Mouse (Mus musculus) forebrain, postnatal 0 days (tissue): ENCODE measurements around the gene Myo5a. TPM values are rescaled to one million over a fixed set of nuclear protein-coding genes. Genes with fewer than 3 reads are reported as not detected.

ENCODE experiments used
- ATAC-seq: fragments of 200-750 bp; cut with Nextera tagmentation; 2 replicates; pipeline ENCODE4 v1.8.0; 2017; ENCODE audit warnings: mild to moderate bottlenecking, moderate library complexity
- DNase-seq: peaks from one replicate; pipeline ENCODE4 v3.0.0-alpha.2; 2015
- H3K27ac ChIP-seq: fragments of 300-500 bp; sonication (generic); 2 replicates; pipeline ENCODE4 v1.5.1; 2014; ENCODE audit warnings: low read depth, mild to moderate bottlenecking, antibody characterized with exemption, low read length, moderate library complexity, mixed read lengths
- H3K27me3 ChIP-seq: fragments of 300-500 bp; sonication (generic); 2 replicates; pipeline ENCODE4 v1.6.1; 2014; ENCODE audit warnings: mild to moderate bottlenecking, low read length, mixed read lengths; ENCODE audit not compliant: insufficient read depth
- H3K36me3 ChIP-seq: fragments of 300-500 bp; sonication (generic); 2 replicates; pipeline ENCODE4 v1.6.1; 2014; ENCODE audit warnings: mild to moderate bottlenecking, moderate library complexity; ENCODE audit not compliant: insufficient read depth
- H3K4me1 ChIP-seq: fragments of 300-500 bp; sonication (generic); 2 replicates; pipeline ENCODE4 v1.6.1; 2014; ENCODE audit warnings: antibody characterized with exemption; ENCODE audit not compliant: insufficient read depth
- H3K4me2 ChIP-seq: fragments of 300-500 bp; sonication (generic); 2 replicates; pipeline ENCODE4 v1.6.1; 2014; ENCODE audit warnings: low read depth, mild to moderate bottlenecking, moderate library complexity
- H3K4me3 ChIP-seq: fragments of 300-500 bp; sonication (generic); 2 replicates; pipeline ENCODE4 v1.5.1; 2014; ENCODE audit warnings: low read depth, low read length, mixed read lengths
- H3K9ac ChIP-seq: fragments of 300-500 bp; sonication (generic); 2 replicates; pipeline ENCODE4 v1.6.1; 2014; ENCODE audit warnings: mild to moderate bottlenecking
- H3K9me3 ChIP-seq: fragments of 300-500 bp; sonication (generic); 2 replicates; pipeline ENCODE4 v1.6.1; 2016; ENCODE audit warnings: low read length
- CTCF ChIP-seq: sonication (generic); IDR thresholded peaks from 2 replicates; pipeline ENCODE4 v1.5.1; 2016; ENCODE audit warnings: antibody characterized with exemption, control low read depth, low read depth
- WGBS: fragments of 180-500 bp; shearing (Covaris S2); extraction: QIAGEN DNeasy Blood & Tissue Kit; methylation state at CpG from one replicate; pipeline ENCODE4 v1.1.7; 2014; 5-methylcytosine and 5-hydroxymethylcytosine counted together
- polyA plus RNA-seq: library from polyadenylated mRNA; unstranded; fragments of >200 nt; fragmentation: Nextera tagmentation; extraction: Ambion mirVana; gene quantifications from 2 replicates; pipeline ENCODE4 v1.2.1, GENCODE M21; 2015
- total RNA-seq: library from RNA; depleted of rRNA; stranded (reverse); fragments of >200 nt; gene quantifications from 2 replicates; pipeline ENCODE4 v1.2.3, GENCODE M21; 2014

Myo5a gene
- total and polyA plus RNA-seq, 2 experiments from 2014 or later = 34.9 to 146 TPM

DNA sequence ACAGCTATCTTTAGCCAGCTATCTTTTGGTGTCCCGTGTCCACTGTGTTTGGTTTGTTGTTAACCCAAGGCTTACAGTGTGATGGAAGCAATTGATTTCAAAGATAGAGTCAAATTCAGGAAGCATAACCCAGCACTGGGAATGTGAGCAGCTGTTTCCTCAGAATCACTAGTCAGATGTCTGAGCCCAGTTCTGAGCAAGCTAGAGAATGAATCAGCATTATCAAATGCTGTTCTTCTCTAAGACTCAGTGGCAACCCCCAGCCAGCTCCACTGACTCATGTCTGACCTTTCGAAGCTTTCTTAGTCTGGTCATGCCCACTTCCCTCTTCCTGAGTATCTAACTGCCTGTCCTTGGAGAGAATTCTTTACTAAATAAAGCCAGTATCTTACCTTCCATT is 125.5 kb downstream of the Myo5a start:
- H3K9ac ChIP-seq = no peak overlapping the region
- H3K27ac ChIP-seq = no peak overlapping the region
- H3K4me1 ChIP-seq = no peaks in the 10 kb centered on the region
- H3K9me3 ChIP-seq = no peaks in the 10 kb centered on the region
- no peak overlapping the region for H3K4me2 ChIP-seq
- WGBS = 83% methylated on average over 2 of the region's 2 CpGs
- no peak for TF ChIP-seq CTCF
- H3K36me3 ChIP-seq = peaks cover 36% of the 10 kb centered on the region
- H3K27me3 ChIP-seq = no peaks in the 10 kb centered on the region
- no peak for ATAC-seq
- H3K4me3 ChIP-seq = no peak overlapping the region
- no peak for DNase-seq

- H3K27ac ChIP-seq = 0 out of 2 replicates have a peak overlapping the region, but pooled peaks have one; percentile 22
- 30% methylated on average over 6 of the region's 6 CpGs for WGBS
- H3K4me1 ChIP-seq = no peaks in the 10 kb centered on the region
- DNase-seq = peak; percentile 57
- peak; percentile 58 for TF ChIP-seq CTCF
- peak; percentile 88 for ATAC-seq
- H3K9me3 ChIP-seq = no peaks in the 10 kb centered on the region
- H3K4me2 ChIP-seq = no peak overlapping the region
- no peak overlapping the region for H3K4me3 ChIP-seq
- H3K36me3 ChIP-seq = peaks cover 42% of the 10 kb centered on the region
- no peaks in the 10 kb centered on the region for H3K27me3 ChIP-seq
- H3K9ac ChIP-seq = no peak overlapping the region
Measured at GRCm38 (mm10) chr9:75197297-75197696, 126.5 kb downstream of the Myo5a start.

DNA sequence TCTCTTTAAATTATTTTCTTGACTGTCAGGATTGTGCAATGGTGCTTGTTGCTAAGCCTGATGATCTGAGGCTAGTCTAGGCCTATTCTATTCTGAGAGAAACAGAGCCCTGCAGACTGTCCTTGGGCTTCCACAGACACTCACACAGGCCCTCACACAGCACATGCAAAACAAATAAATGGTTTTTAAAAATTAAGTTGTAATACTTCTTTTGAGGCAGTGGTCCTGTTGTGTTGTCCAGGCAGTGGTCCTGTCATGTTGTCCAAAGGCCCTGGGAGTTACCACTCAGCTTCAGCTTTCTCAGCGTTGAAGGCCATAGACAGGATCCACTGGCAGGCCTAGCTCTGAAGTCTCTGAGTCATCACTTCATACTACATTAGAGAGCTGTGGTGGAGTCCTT is 130.7 kb downstream of the Myo5a start:
- WGBS = 100% methylated on average over 1 of the region's 1 CpGs
- Histone ChIP-seq H3K27me3 (no peaks in the 10 kb centered on the region), H3K4me1 (no peaks in the 10 kb centered on the region), H3K4me3 (no peak overlapping the region), H3K4me2 (no peak overlapping the region), H3K27ac (no peak overlapping the region), H3K9ac (no peak overlapping the region), H3K9me3 (no peaks in the 10 kb centered on the region), H3K36me3 (peaks cover 55% of the 10 kb centered on the region)
- no peak for ATAC-seq
- TF ChIP-seq CTCF = no peak
- DNase-seq = no peak

GRCm38 (mm10) chr9:75202036-75202435 is 131.2 kb downstream of the Myo5a start:
- Histone ChIP-seq H3K4me2 (no peak overlapping the region), H3K4me3 (no peak overlapping the region), H3K36me3 (peaks cover 55% of the 10 kb centered on the region), H3K27ac (no peak overlapping the region), H3K9ac (no peak overlapping the region), H3K27me3 (no peaks in the 10 kb centered on the region), H3K9me3 (no peaks in the 10 kb centered on the region), H3K4me1 (no peaks in the 10 kb centered on the region)
- no peak for DNase-seq
- WGBS = 97% methylated on average over 2 of the region's 2 CpGs
- no peak for ATAC-seq
- TF ChIP-seq CTCF = no peak

GRCm38 (mm10) chr9:75209246-75209645 is 138.4 kb downstream of the Myo5a start:
- Histone ChIP-seq H3K4me3 (no peak overlapping the region), H3K36me3 (peaks cover 53% of the 10 kb centered on the region), H3K4me2 (no peak overlapping the region), H3K9me3 (no peaks in the 10 kb centered on the region), H3K9ac (no peak overlapping the region), H3K27me3 (no peaks in the 10 kb centered on the region), H3K4me1 (no peaks in the 10 kb centered on the region), H3K27ac (no peak overlapping the region)
- WGBS = 79% methylated on average over 1 of the region's 1 CpGs
- ATAC-seq (no peak), DNase-seq (no peak)
- TF ChIP-seq CTCF = no peak

GRCm38 (mm10) chr9:75210269-75210668 is 139.5 kb downstream of the Myo5a start:
- 0 out of 2 replicates have a peak, but pooled peaks have one; percentile 11 for TF ChIP-seq CTCF
- H3K9me3 ChIP-seq = no peaks in the 10 kb centered on the region
- peaks cover 55% of the 10 kb centered on the region for H3K36me3 ChIP-seq
- H3K4me2 ChIP-seq = no peak overlapping the region
- H3K27me3 ChIP-seq = no peaks in the 10 kb centered on the region
- no peak overlapping the region for H3K9ac ChIP-seq
- no peaks in the 10 kb centered on the region for H3K4me1 ChIP-seq
- H3K4me3 ChIP-seq = no peak overlapping the region
- WGBS = 74% methylated on average over 2 of the region's 2 CpGs
- no peak for ATAC-seq
- no peak overlapping the region for H3K27ac ChIP-seq
- DNase-seq = no peak

GRCm38 (mm10) chr9:75214743-75215413 is 144.1 kb downstream of the Myo5a start:
- Histone ChIP-seq H3K27ac (no peak overlapping the region), H3K27me3 (no peaks in the 10 kb centered on the region), H3K4me3 (no peak overlapping the region), H3K36me3 (peaks cover 68% of the 10 kb centered on the region), H3K9me3 (no peaks in the 10 kb centered on the region), H3K4me1 (no peaks in the 10 kb centered on the region), H3K9ac (no peak overlapping the region), H3K4me2 (no peak overlapping the region)
- ATAC-seq = peak; percentile 81
- WGBS = 68% methylated on average over 11 of the region's 11 CpGs
- TF ChIP-seq CTCF = no peak
- DNase-seq = peak; percentile 25
